Mouse (Mus musculus) kidney, adult 2 months (tissue): ENCODE measurements around the gene Amdhd2. TPM values are rescaled to one million over a fixed set of nuclear protein-coding genes. Genes with fewer than 3 reads are reported as not detected.

Experiments used
- DNase-seq: peaks from one replicate; pipeline ENCODE4 v3.0.0; 2021
- H3K27ac ChIP-seq: fragments of 200-500 bp; 2 replicates; pipeline ENCODE4 v1.5.1; 2012; ENCODE audit warnings: low read depth, low read length, control low read depth, inconsistent platforms; ENCODE audit not compliant: insufficient read depth
- H3K27me3 ChIP-seq: fragments of 200-500 bp; replicated peaks from 2 replicates; pipeline ENCODE4 v1.6.1; 2012; ENCODE audit warnings: mild to moderate bottlenecking, moderate library complexity, low read length, inconsistent platforms; ENCODE audit not compliant: control insufficient read depth, insufficient read depth
- H3K36me3 ChIP-seq: fragments of 200-500 bp; 2 replicates; pipeline ENCODE4 v1.6.1; 2012; ENCODE audit warnings: mild to moderate bottlenecking, moderate library complexity, low read length, inconsistent platforms; ENCODE audit not compliant: control insufficient read depth, insufficient read depth
- H3K4me1 ChIP-seq: fragments of 200-500 bp; 2 replicates; pipeline ENCODE4 v1.6.1; 2011; ENCODE audit warnings: low read length; ENCODE audit not compliant: control insufficient read depth, insufficient read depth
- H3K4me3 ChIP-seq: fragments of 200-500 bp; 2 replicates; pipeline ENCODE4 v1.5.1; 2011; ENCODE audit warnings: mild to moderate bottlenecking, low read depth, low read length, control low read depth; ENCODE audit not compliant: insufficient read depth
- CTCF ChIP-seq: fragments of 200-500 bp; conservative IDR thresholded peaks from 2 replicates; pipeline ENCODE4 v1.5.1; 2011; ENCODE audit warnings: low read depth, mild to moderate bottlenecking, control low read depth, low read length, moderate library complexity, mixed read lengths; ENCODE audit not compliant: insufficient read depth, insufficient read length
- POLR2A ChIP-seq: fragments of 200-500 bp; IDR thresholded peaks from one replicate; pipeline ENCODE4 v1.6.1; 2011; ENCODE audit warnings: low read depth, low read length, control low read depth
- WGBS: fragments of 180-500 bp; shearing (Covaris S2); methylation state at CpG from one replicate; pipeline ENCODE4 v1.1.7; 2018; 5-methylcytosine and 5-hydroxymethylcytosine counted together
- polyA plus RNA-seq: library from polyadenylated mRNA; depleted of rRNA; stranded (reverse); fragments of >200 nt; gene quantifications from 2 replicates; pipeline ENCODE4 v1.2.3, GENCODE M21; 2012

Amdhd2 gene
- polyA plus RNA-seq, 1 experiment = 124 TPM

GRCm38 (mm10) chr17:24171738-24172137 lies 8.2 kb upstream of the Amdhd2 start:
- WGBS = 87% methylated on average over 4 of the region's 4 CpGs

GRCm38 (mm10) chr17:24170729-24171128 lies 7.2 kb upstream of the Amdhd2 start:
- 72% methylated on average over 5 of the region's 5 CpGs for WGBS
- Histone ChIP-seq H3K4me1 (peaks cover 12% of the 10 kb centered on the region), H3K27me3 (no peaks in the 10 kb centered on the region), H3K27ac (peak overlapping the region; percentile 100; the same call in 1 of the 2 replicates), H3K36me3 (no peaks in the 10 kb centered on the region), H3K4me3 (no peak overlapping the region)
- no peak for DNase-seq
- no peak for TF ChIP-seq POLR2A
- TF ChIP-seq CTCF = no peak

More at GRCm38 (mm10) chr17:24171738-24172137, 8.2 kb upstream of the Amdhd2 start:
- TF ChIP-seq POLR2A (no peak), CTCF (no peak)
- Histone ChIP-seq H3K36me3 (no peaks in the 10 kb centered on the region), H3K4me3 (no peak overlapping the region), H3K4me1 (peaks cover 8% of the 10 kb centered on the region), H3K27me3 (no peaks in the 10 kb centered on the region), H3K27ac (no peak overlapping the region)
- DNase-seq = no peak

GRCm38 (mm10) chr17:24170125-24170524 lies 6.6 kb upstream of the Amdhd2 start:
- Histone ChIP-seq H3K27ac (peak overlapping the region; percentile 100), H3K27me3 (no peaks in the 10 kb centered on the region), H3K4me1 (peaks cover 15% of the 10 kb centered on the region), H3K4me3 (peak overlapping the region; percentile 78), H3K36me3 (no peaks in the 10 kb centered on the region)
- WGBS = 43% methylated on average over 3 of the region's 3 CpGs
- DNase-seq = no peak
- TF ChIP-seq POLR2A = no peak
- TF ChIP-seq CTCF = no peak

GRCm38 (mm10) chr17:24169317-24170065 lies 5.9 kb upstream of the Amdhd2 start, which contains the start of gene Atp6v0c:
Gene Atp6v0c, minus strand, starts transcription at chr17:24169702.
- Histone ChIP-seq H3K4me3 (peak within 1 kb of the TSS; percentile 78), H3K36me3 (no peaks in the 10 kb centered on the region), H3K27ac (peak within 1 kb of the TSS; percentile 100), H3K4me1 (peaks cover 15% of the 10 kb centered on the region), H3K27me3 (no peaks in the 10 kb centered on the region)
- WGBS = under 1% methylated on average over 58 of the region's 58 CpGs
- DNase-seq = peak; percentile 98
- TF ChIP-seq CTCF (no peak), POLR2A (peak; percentile 96)

GRCm38 (mm10) chr17:24168590-24169277 lies 5.2 kb upstream of the Amdhd2 start:
- DNase-seq = peak; percentile 60

GRCm38 (mm10) chr17:24167891-24168505 lies 4.4 kb upstream of the Amdhd2 start:
- Histone ChIP-seq H3K27me3 (no peaks in the 10 kb centered on the region), H3K4me1 (peaks cover 15% of the 10 kb centered on the region), H3K36me3 (no peaks in the 10 kb centered on the region), H3K27ac (peak overlapping the region; percentile 100), H3K4me3 (peak overlapping the region; percentile 78)
- 15% methylated on average over 7 of the region's 7 CpGs for WGBS
- peak; percentile 36 for DNase-seq
- TF ChIP-seq POLR2A (no peak), CTCF (no peak)

More at GRCm38 (mm10) chr17:24168590-24169277, 5.2 kb upstream of the Amdhd2 start:
- TF ChIP-seq POLR2A (no peak), CTCF (no peak)
- H3K4me3 ChIP-seq = peak overlapping the region; percentile 78
- H3K36me3 ChIP-seq = no peaks in the 10 kb centered on the region
- peak overlapping the region; percentile 100 for H3K27ac ChIP-seq
- no peaks in the 10 kb centered on the region for H3K27me3 ChIP-seq
- WGBS = under 1% methylated on average over 41 of the region's 41 CpGs
- H3K4me1 ChIP-seq = peaks cover 15% of the 10 kb centered on the region
